Mouse (Mus musculus) spleen, adult 2 months (tissue): ENCODE measurements around the gene Asb10.

Source experiments
- CTCF ChIP-seq: fragments of 200-500 bp; IDR thresholded peaks from 2 replicates; pipeline ENCODE4 v1.5.1; 2011; ENCODE audit warnings: mild to moderate bottlenecking, inconsistent platforms; ENCODE audit not compliant: insufficient read depth, insufficient read length, insufficient replicate concordance; ENCODE audit errors: extremely low read depth
- POLR2A ChIP-seq: fragments of 200-500 bp; IDR thresholded peaks from 2 replicates; pipeline ENCODE4 v1.6.1; 2011; ENCODE audit warnings: low read depth, low read length, inconsistent platforms

- TF ChIP-seq CTCF, result no peak
- no peak for TF ChIP-seq POLR2A
These were observed 10.0 kb upstream of the Asb10 start for GRCm38 (mm10) chr5:24550598-24551316.
